Mouse (Mus musculus) layer of hippocampus, adult 11-12 months (tissue): Measurements from ENCODE around the gene Timm17a.

ENCODE experiments used
- DNase-seq: peaks from one replicate; pipeline ENCODE4 v3.0.0; 2022; ENCODE audit warnings: low spot score

Gene Timm17a

GRCm38 (mm10) chr1:135313284-135314031 is at the start of gene Timm17a:
Timm17a (minus strand) TSS chr1:135313778.
- DNase-seq, result peak; percentile 94

GRCm38 (mm10) chr1:135362115-135362514 is 48.5 kb upstream of the Timm17a start:
- DNase-seq, result no peak

GRCm38 (mm10) chr1:135361491-135361890 is 47.9 kb upstream of the Timm17a start:
- DNase-seq, result no peak

- no peak for DNase-seq
Observed at GRCm38 (mm10) chr1:135359071-135359470, 45.5 kb upstream of the Timm17a start.

GRCm38 (mm10) chr1:135351953-135352352 is 38.4 kb upstream of the Timm17a start:
- DNase-seq, result no peak

GRCm38 (mm10) chr1:135347498-135348169 is 34.1 kb upstream of the Timm17a start:
- peak; percentile 56 for DNase-seq

- DNase-seq, result no peak
Observed at GRCm38 (mm10) chr1:135346891-135347290, 33.3 kb upstream of the Timm17a start.

- no peak for DNase-seq
Observed at GRCm38 (mm10) chr1:135344026-135344425, 30.4 kb upstream of the Timm17a start.

GRCm38 (mm10) chr1:135341947-135342346 is 28.4 kb upstream of the Timm17a start:
- no peak for DNase-seq

GRCm38 (mm10) chr1:135330578-135330977 is 17.0 kb upstream of the Timm17a start:
- DNase-seq, result no peak

- DNase-seq, result no peak
Observed at GRCm38 (mm10) chr1:135328368-135328767, 14.8 kb upstream of the Timm17a start.

GRCm38 (mm10) chr1:135325934-135326333 is 12.4 kb upstream of the Timm17a start:
- DNase-seq, result no peak

GRCm38 (mm10) chr1:135324571-135324970 is 11.0 kb upstream of the Timm17a start, which contains the start of gene Lmod1:
Lmod1 (plus strand) TSS chr1:135324807.
- no peak for DNase-seq

- no peak for DNase-seq
Observed at GRCm38 (mm10) chr1:135323367-135323901, 9.9 kb upstream of the Timm17a start.

GRCm38 (mm10) chr1:135312201-135312600 is 1.4 kb downstream of the Timm17a start:
- no peak for DNase-seq

- no peak for DNase-seq
Observed at GRCm38 (mm10) chr1:135311356-135311755, 2.2 kb downstream of the Timm17a start.

- DNase-seq, result no peak
Observed at GRCm38 (mm10) chr1:135290908-135291307, 22.7 kb downstream of the Timm17a start.

GRCm38 (mm10) chr1:135286311-135286710 is 27.3 kb downstream of the Timm17a start:
- no peak for DNase-seq

- DNase-seq, result peak; percentile 60
Observed at GRCm38 (mm10) chr1:135283826-135284291, 29.7 kb downstream of the Timm17a start, which contains the start of gene Rnpep. Rnpep (minus strand) TSS chr1:135284084.

GRCm38 (mm10) chr1:135283287-135283825 is 30.2 kb downstream of the Timm17a start:
- no peak for DNase-seq

GRCm38 (mm10) chr1:135282536-135283286 is 30.9 kb downstream of the Timm17a start:
- DNase-seq, result no peak

GRCm38 (mm10) chr1:135281841-135282240 is 31.7 kb downstream of the Timm17a start:
- DNase-seq, result no peak
